Mouse (Mus musculus): ENCODE results near the gene Prss27.

GRCm38 (mm10) chr17:24009617-24010016, 28.3 kb upstream of the Prss27 start:
- TF ChIP-seq FLI1 (IDR thresholded peaks at IDR 0.05; ENCODE audit: low read length) (no peak), GATA1 (IDR thresholded peaks at IDR 0.05; ENCODE audit: borderline replicate concordance, low read length) (no peak)

Measured in megakaryocyte, embryonic 14.5 days (primary cell).